Mouse (Mus musculus) embryonic facial prominence, embryonic 10.5 days (tissue): Measurements from ENCODE around the gene Fcna. TPM values are rescaled to one million over a fixed set of nuclear protein-coding genes. Genes with fewer than 3 reads are reported as not detected.
A peak's percentile ranks its signal among the peaks of the same experiment; 100 is the strongest.

Source experiments
- DNase-seq: peaks from one replicate; pipeline ENCODE4 v3.0.0-alpha.2; 2017; ENCODE audit warnings: low spot score
- H3K27ac ChIP-seq: fragments of 300-500 bp; sonication (generic); replicated peaks from 2 replicates; pipeline ENCODE4 v1.5.1; 2016; ENCODE audit warnings: mild to moderate bottlenecking
- H3K27me3 ChIP-seq: fragments of 300-500 bp; sonication (generic); replicated peaks from 2 replicates; pipeline ENCODE4 v1.6.1; 2016; ENCODE audit warnings: low read depth, mild to moderate bottlenecking; ENCODE audit not compliant: poor library complexity, severe bottlenecking
- H3K36me3 ChIP-seq: fragments of 300-500 bp; sonication (generic); replicated peaks from 2 replicates; pipeline ENCODE4 v1.6.1; 2016; ENCODE audit warnings: mild to moderate bottlenecking, moderate library complexity
- H3K4me1 ChIP-seq: fragments of 300-500 bp; sonication (generic); 2 replicates; pipeline ENCODE4 v1.6.1; 2016
- H3K4me3 ChIP-seq: fragments of 300-500 bp; sonication (generic); 2 replicates; pipeline ENCODE4 v1.5.1; 2016; ENCODE audit warnings: mild to moderate bottlenecking, moderate library complexity
- H3K9me3 ChIP-seq: fragments of 300-500 bp; sonication (generic); 2 replicates; pipeline ENCODE4 v1.6.1; 2016; ENCODE audit warnings: mild to moderate bottlenecking
- WGBS: fragments of 180-500 bp; shearing (Covaris S2); methylation state at CpG from one replicate; pipeline ENCODE4 v1.1.7; 2016; 5-methylcytosine and 5-hydroxymethylcytosine counted together
- polyA plus RNA-seq: library from polyadenylated mRNA; unstranded; fragments of >200 nt; fragmentation: Nextera tagmentation; extraction: Ambion mirVana; gene quantifications from 2 replicates; pipeline ENCODE4 v1.2.1, GENCODE M21; 2016

Gene Fcna
- polyA plus RNA-seq, 1 experiment from 2014 or later = 0.49 TPM

DNA sequence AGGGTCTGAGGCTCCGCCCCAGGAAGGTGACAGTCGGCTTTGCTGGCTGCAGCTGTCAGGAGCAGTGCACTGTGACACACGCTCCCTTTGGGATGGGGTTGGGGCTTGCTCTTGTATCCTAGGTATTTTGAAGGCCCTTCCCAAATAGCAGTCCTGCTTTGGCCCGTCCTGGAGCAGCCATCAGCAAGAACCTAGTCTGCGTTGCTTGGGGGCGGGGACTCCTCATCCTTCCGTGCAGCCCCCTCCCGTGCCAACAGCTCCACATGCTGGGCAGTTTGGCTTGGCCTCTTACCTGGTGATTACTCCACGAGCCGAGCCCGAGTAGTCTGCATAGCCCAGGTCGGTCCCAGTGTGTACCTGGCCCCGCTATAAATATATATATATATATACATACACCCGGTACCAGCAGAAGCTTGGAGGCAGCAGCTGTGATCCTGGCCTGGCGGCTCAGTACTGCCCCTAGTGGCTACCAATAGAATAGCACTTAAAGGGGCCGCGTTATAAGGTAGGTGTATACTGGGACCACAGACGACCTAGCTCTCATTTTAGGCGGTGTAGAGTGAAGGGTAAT lies 46.5 kb downstream of the Fcna start, which contains the start of gene Ajm1:
Gene Ajm1, minus strand, starts transcription at position 464 of the 571 bp plus-strand sequence.
- Histone ChIP-seq H3K27me3 (peaks cover 51% of the 10 kb centered on the region), H3K36me3 (peaks cover 37% of the 10 kb centered on the region), H3K9me3 (no peaks in the 10 kb centered on the region), H3K4me3 (peak within 1 kb of the TSS; percentile 51), H3K4me1 (peaks cover 57% of the 10 kb centered on the region), H3K27ac (no peak within 1 kb of the TSS; the same call in 1 of the 2 replicates)
- 7% methylated on average over 19 of the region's 19 CpGs for WGBS
- peak; percentile 74 for DNase-seq

DNA sequence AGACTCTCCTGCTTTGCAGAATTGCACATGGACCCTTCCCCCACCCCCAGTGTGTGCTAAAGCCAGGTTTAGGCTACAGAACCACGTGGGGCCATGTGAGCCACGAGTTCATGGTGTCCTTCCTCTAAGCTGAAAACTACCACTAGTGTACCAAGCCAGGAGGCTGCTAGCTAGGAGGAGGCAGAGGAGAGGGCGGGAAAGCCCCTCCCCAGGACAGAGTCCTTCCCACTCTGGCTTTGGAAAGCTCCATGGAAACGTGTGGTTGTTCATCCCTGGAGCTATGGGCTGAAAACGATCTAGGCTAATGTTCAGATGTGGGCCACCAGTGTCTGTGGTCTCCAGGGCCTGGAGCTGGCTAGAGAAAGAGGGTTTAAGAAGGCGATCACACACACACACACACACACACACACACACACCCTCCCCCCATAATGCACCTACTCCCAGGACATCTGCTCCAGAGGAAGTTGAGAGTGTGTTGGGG lies 47.2 kb downstream of the Fcna start:
- peak overlapping the region; percentile 11; the same call in 1 of the 2 replicates for H3K4me3 ChIP-seq
- H3K36me3 ChIP-seq = peaks cover 30% of the 10 kb centered on the region
- no peaks in the 10 kb centered on the region for H3K9me3 ChIP-seq
- peaks cover 58% of the 10 kb centered on the region for H3K27me3 ChIP-seq
- H3K4me1 ChIP-seq = peaks cover 64% of the 10 kb centered on the region
- WGBS = 53% methylated on average over 6 of the region's 6 CpGs
- H3K27ac ChIP-seq = no peak overlapping the region
- no peak for DNase-seq

DNA sequence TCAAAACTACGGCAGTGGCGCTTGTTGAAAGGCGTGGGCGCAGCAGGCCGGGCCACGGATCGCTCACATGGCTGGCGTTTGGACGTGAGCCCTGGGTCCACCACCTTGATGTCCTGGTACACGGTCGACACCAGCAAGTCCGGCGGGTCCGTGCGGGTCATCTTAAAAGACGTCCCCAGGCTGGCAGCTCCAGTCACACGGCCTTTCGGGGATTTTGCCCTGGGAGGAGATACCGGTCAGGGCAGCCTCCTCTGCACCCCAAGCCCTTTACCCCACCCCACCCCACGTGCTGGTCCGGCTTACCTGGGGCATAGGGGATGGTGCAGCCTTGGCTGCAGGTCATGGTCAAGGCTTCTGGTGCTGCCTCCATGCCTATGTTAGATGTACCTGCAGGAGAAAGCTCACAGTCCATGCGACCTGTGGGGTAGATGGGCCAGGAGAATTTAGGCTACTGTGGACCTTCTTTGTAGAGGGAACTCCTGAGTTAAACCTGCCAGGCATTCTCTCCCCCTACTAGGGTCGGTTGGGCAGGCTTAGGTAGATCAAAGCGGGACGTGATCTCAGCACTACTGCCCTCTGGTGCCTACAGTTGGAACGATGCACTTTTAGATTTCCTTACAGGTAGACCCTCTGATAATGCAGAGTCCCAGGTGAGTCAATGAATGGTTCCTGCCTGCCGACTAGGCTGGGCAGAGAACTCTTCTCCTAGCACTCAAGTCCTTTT lies 47.9 kb downstream of the Fcna start:
- 7% methylated on average over 27 of the region's 27 CpGs for WGBS
- Histone ChIP-seq H3K27me3 (peaks cover 62% of the 10 kb centered on the region), H3K4me3 (peak overlapping the region; percentile 51), H3K9me3 (no peaks in the 10 kb centered on the region), H3K36me3 (peaks cover 22% of the 10 kb centered on the region), H3K27ac (no peak overlapping the region), H3K4me1 (peaks cover 70% of the 10 kb centered on the region)
- peak; percentile 51 for DNase-seq

DNA sequence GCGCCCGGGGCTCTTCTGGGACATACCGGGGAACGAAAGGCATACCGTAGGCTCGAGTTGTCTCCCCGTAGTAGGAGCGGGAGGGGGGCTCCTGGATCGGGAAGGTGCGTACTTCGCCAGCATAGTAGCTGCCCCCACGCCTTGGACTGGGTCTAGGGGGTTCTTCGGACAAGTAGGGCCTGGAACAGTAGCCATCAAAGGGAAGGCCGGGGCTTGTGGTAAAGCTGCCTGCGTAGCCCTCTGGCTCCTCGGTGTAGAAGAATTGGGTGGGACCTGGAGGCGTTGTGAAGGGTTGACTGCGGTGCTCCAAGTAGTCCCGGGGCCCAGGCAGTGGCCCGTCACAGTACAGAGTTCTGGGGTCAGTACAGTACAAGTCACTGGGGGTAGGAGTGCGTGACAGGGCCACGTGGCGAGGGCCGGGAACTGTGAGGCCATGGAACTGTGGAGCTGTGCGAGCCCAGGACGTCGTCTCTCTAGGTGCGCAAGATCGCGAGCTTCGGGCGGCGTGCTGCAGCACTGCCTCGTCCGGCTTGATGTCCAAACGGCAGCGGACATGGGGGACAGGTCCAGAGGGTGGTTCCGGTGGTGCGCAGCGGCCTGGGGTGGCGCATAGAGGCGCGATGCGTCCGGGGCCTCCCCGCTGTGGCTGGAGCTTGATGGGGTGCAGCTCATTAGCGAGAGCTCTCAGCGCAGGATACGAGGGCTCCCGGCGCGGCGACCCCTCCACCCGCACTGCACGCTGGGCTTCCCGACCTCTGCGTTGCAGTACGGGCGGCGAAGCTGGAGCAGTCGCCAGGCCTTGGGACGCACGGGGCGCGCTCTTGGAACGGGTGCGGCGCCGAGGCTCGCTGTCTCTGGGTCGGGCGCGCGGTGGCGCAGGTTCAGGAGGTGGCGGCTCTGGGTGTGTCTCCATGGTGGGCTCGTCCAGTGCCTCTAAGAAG lies 48.8 kb downstream of the Fcna start:
- H3K4me1 ChIP-seq = peaks cover 74% of the 10 kb centered on the region
- peaks cover 14% of the 10 kb centered on the region for H3K36me3 ChIP-seq
- no peak overlapping the region; the same call in 1 of the 2 replicates for H3K27ac ChIP-seq
- H3K27me3 ChIP-seq = peaks cover 62% of the 10 kb centered on the region
- 4% methylated on average over 77 of the region's 77 CpGs for WGBS
- peak; percentile 50 for DNase-seq
- no peaks in the 10 kb centered on the region for H3K9me3 ChIP-seq
- peak overlapping the region; percentile 51 for H3K4me3 ChIP-seq

DNA sequence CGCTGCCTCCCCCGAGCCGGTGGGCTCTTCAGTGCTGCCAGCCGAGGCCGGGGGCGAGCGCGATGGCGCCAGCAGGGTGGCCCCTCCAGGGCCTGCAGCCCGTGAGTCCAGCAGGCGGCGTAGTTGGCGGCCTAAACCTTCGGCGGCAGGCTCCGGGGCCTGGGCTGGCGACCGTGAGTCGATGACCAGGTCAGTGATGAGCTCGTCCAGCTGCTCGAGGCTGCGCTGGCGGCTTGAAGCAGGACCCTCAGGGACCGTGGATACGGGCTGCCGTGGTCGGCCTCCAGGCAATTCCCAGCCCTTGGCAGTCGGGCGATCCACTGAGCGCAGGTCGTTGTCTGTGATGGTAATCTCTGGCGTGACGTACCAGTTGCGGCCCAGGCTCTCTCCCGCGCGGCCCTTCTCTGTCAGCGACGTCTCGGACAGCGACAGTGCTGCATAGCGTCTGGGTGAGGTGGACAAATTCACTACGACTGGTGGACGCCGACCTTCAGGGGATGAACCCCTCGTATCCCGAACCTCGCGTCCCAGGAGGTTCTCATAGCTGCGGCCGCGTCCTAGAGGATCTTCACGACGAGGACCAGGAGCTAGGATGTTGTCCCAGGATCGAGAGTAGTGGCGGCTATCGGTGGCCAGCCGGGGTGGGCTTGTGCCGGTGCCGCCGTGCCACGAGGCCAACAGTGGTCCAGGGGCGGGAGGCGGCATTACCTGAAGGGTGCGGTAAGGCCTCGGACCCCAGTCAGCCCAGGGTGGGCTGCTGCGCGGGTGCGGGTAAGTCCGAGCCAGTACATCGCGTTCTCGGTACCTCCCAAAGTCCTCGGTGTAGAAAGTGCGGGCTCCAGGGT lies 49.7 kb downstream of the Fcna start:
- peaks cover 62% of the 10 kb centered on the region for H3K27me3 ChIP-seq

DNA sequence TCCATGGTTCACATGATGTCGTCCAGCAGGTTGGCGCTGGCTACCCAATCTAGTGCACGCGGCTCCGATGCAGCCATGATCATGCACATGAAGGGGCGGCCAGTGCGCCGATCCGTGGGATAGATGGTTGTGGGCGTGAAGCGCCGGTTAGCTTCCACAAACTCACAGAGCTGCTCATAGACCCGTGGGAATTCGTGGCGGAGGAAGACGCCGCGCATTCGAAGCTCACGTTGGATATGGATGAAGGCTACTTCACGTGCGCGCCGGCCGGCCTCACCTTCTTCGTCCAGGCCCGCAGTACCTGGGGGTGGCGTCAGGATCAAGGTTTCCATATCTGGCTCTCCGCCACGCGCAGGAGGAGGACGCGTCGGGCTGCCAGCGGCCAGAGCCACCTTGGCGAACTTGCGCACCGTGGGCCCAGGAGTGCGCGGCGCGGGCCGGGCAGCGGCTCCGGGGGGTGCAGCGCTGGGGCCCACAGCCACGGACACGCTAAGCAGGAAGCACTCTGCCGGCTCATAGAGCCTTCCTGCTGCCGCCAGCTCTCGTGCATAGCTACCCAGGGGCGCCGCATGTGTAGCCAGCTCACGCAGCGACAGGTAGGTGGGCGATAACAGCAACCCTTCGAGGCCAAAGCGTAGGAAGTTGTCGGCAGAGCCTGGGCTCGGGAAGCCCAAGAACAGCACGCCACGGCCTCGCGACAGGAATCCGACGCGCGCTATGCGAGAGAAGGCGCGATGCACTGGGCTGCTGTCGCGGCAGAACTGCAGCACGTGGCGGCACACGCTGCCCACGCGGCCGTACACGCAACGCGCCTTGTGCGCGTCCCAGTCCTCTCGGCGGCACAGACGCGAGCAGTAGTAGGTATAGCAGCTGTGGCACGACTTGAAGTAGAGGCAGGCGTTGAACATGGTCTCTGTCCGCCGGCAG lies 50.6 kb downstream of the Fcna start:
- Histone ChIP-seq H3K4me3 (peak overlapping the region; percentile 51), H3K9me3 (no peaks in the 10 kb centered on the region), H3K36me3 (peaks cover 12% of the 10 kb centered on the region), H3K4me1 (peaks cover 77% of the 10 kb centered on the region), H3K27me3 (peaks cover 62% of the 10 kb centered on the region), H3K27ac (peak overlapping the region; percentile 44; the same call in 1 of the 2 replicates)
- WGBS = 12% methylated on average over 92 of the region's 92 CpGs
- DNase-seq = no peak

More for the DNA sequence above, 49.7 kb downstream of the Fcna start:
- DNase-seq = peak; percentile 70
- H3K4me1 ChIP-seq = peaks cover 82% of the 10 kb centered on the region
- H3K36me3 ChIP-seq = peaks cover 8% of the 10 kb centered on the region
- H3K9me3 ChIP-seq = no peaks in the 10 kb centered on the region
- peak overlapping the region; percentile 51 for H3K4me3 ChIP-seq
- peak overlapping the region; percentile 44 for H3K27ac ChIP-seq
- 5% methylated on average over 75 of the region's 75 CpGs for WGBS

DNA sequence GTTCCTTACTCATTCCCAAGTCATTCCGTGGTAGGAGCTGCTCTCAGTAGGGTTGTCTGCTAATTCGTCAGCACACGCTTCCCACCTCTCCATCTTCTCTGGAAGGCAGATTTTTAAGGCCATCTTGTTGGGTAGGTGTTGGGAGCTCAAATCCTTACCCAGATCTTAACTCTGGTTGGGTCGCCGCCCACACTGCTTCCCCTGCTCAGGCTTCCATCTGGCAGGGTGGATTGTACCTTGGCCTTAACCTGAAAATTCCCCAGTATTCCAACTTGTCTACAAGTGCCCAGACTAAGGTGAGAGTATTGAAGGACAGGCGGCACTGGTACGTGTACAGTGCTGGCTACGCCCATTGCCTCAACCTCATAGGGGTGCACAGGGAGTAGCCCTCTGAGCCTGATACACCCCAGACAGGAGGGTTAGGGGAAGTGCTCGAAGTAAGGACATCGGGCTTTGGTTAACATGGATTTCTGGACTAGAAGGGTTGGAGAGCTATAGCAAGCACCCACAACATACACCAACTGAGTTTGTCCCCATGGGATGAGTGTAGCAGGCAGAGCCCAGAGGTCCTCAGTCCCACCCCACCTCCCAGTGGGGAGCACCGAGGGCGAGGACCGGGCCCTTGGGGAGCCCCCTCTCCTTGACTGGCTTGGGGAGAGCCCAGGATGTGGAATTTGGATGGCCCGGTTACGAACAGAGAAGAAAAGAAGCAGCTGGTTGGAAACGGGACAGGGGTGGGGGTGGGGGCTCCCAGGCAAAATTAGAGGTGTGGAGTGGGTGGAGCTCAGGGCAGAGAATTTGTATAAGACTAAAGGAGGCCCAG lies 51.6 kb downstream of the Fcna start:
- H3K9me3 ChIP-seq = no peaks in the 10 kb centered on the region
- H3K36me3 ChIP-seq = peaks cover 21% of the 10 kb centered on the region
- H3K27me3 ChIP-seq = peaks cover 60% of the 10 kb centered on the region
- H3K4me1 ChIP-seq = peaks cover 69% of the 10 kb centered on the region
- 0 out of 2 replicates have a peak overlapping the region, but pooled peaks have one; percentile 92 for H3K27ac ChIP-seq
- peak overlapping the region; percentile 71 for H3K4me3 ChIP-seq
- WGBS = 71% methylated on average over 16 of the region's 16 CpGs
- no peak for DNase-seq

DNA sequence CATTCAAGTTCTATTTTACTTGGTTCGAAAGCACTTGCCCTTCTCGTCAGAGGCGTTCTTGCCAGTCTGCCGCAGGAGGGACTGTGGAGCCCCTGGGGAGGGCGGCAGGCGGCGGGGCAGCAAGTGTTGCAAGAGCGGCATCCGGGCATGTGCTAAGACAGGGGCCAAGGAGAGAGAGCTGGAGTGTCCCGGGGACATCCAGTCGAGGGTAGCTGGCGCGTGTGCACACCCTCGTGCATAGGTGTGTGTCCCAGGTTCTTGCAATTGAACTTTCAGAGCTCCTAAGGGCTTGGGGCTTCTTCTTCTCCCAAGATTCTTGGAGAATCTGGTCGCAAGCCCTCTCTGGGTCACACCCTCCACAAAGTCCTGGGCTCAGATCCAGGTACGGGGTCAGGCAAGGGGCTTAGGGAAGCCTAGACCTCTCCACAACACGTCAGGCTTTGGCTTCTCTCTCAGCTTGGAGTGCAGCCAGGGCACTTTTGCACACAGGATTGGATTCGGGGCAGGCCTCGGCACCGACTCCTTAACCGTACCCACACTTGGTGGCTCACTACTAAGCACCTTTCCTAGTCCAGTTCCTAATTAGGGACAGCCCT lies 52.3 kb downstream of the Fcna start:
- Histone ChIP-seq H3K4me1 (peaks cover 65% of the 10 kb centered on the region), H3K9me3 (no peaks in the 10 kb centered on the region), H3K27me3 (peaks cover 53% of the 10 kb centered on the region), H3K27ac (peak overlapping the region; percentile 92), H3K36me3 (peaks cover 28% of the 10 kb centered on the region), H3K4me3 (peak overlapping the region; percentile 71)
- DNase-seq = peak; percentile 68
- 16% methylated on average over 21 of the region's 21 CpGs for WGBS
